Mouse (Mus musculus) forebrain, embryonic 15.5 days (tissue): ENCODE results near the gene Gskip. TPM values are rescaled to one million over a fixed set of nuclear protein-coding genes. Genes with fewer than 3 reads are reported as not detected.
A peak's percentile ranks its signal among the peaks of the same experiment; 100 is the strongest.

Source experiments
- ATAC-seq: fragments of 200-750 bp; cut with Nextera tagmentation; replicated peaks from 2 replicates; pipeline ENCODE4 v1.8.0; 2017; ENCODE audit warnings: mild to moderate bottlenecking, moderate TSS enrichment, moderate library complexity
- H3K27ac ChIP-seq: fragments of 300-500 bp; sonication (generic); replicated peaks from 2 replicates; pipeline ENCODE4 v1.5.1; 2015; ENCODE audit warnings: mild to moderate bottlenecking, inconsistent platforms
- H3K27me3 ChIP-seq: fragments of 300-500 bp; sonication (generic); 2 replicates; pipeline ENCODE4 v1.6.1; 2015; ENCODE audit warnings: inconsistent platforms
- H3K36me3 ChIP-seq: fragments of 300-500 bp; sonication (generic); 2 replicates; pipeline ENCODE4 v1.6.1; 2015; ENCODE audit warnings: mild to moderate bottlenecking, inconsistent platforms
- H3K4me1 ChIP-seq: fragments of 300-500 bp; sonication (generic); 2 replicates; pipeline ENCODE4 v1.6.1; 2015; ENCODE audit warnings: inconsistent platforms
- H3K4me2 ChIP-seq: fragments of 300-500 bp; sonication (generic); replicated peaks from 2 replicates; pipeline ENCODE4 v1.6.1; 2015; ENCODE audit warnings: mild to moderate bottlenecking, inconsistent platforms
- H3K4me3 ChIP-seq: fragments of 300-500 bp; sonication (generic); 2 replicates; pipeline ENCODE4 v1.5.1; 2015; ENCODE audit warnings: mild to moderate bottlenecking, inconsistent platforms
- H3K9ac ChIP-seq: fragments of 300-500 bp; sonication (generic); replicated peaks from 2 replicates; pipeline ENCODE4 v1.6.1; 2015; ENCODE audit warnings: mild to moderate bottlenecking, inconsistent platforms
- H3K9me3 ChIP-seq: fragments of 300-500 bp; sonication (generic); 2 replicates; pipeline ENCODE4 v1.6.1; 2016; ENCODE audit warnings: inconsistent platforms
- WGBS: fragments of 180-500 bp; shearing (Covaris S2); methylation state at CpG from one replicate; pipeline ENCODE4 v1.1.7; 2015; ENCODE audit warnings: mixed read lengths; 5-methylcytosine and 5-hydroxymethylcytosine counted together
- polyA plus RNA-seq: library from polyadenylated mRNA; unstranded; fragments of >200 nt; fragmentation: Nextera tagmentation; extraction: Ambion mirVana; gene quantifications from 2 replicates; pipeline ENCODE4 v1.2.1, GENCODE M21; 2015

Gskip gene
- polyA plus RNA-seq, 1 experiment from 2014 or later, result 29.9 TPM

DNA sequence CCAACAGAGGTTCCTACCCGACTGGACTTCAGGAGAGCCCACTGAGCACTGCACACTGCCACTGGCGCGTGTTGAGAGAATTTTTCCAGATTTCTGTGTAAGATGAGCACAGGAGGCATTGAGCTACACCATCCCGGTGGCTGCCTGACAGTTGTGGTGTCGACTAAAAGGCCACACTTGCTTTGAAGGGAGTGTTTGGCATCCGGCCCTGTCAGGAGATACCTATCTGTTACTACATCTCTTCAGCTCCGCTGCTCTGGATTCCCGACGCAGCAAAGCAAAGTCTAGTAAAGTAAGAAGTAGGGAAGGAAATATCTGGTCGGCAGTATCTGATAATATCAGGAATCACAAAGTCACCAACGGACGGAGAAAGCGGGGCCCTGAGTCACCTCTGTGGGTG, 4.8 kb downstream of the Gskip start:
- Histone ChIP-seq H3K4me1 (peaks cover 19% of the 10 kb centered on the region), H3K36me3 (peaks cover 39% of the 10 kb centered on the region), H3K27me3 (no peaks in the 10 kb centered on the region), H3K27ac (no peak overlapping the region), H3K9me3 (no peaks in the 10 kb centered on the region), H3K4me2 (no peak overlapping the region), H3K4me3 (no peak overlapping the region), H3K9ac (no peak overlapping the region)
- ATAC-seq, result no peak
- 94% methylated on average over 13 of the region's 13 CpGs for WGBS

DNA sequence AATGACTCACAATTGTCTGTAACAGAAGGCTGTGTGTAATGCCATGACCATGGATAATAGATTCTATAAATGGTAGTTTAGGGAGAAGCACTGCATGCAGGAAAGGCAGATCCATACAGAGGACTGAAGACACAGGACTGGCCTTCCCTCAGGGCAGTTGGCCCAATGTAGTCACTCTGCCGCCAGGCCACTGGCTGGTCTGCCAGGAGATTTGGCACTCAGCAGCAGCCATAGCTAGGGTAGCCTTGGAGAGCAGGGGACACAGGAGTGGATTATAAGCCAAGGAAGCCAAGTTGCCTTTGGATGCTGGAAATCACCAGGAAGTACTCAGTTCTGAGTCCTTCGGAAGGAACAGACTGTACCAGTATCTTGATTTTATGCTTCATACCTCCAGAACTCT, 9.4 kb downstream of the Gskip start:
- Histone ChIP-seq H3K9ac (no peak overlapping the region), H3K4me2 (no peak overlapping the region), H3K27me3 (no peaks in the 10 kb centered on the region), H3K27ac (no peak overlapping the region), H3K4me1 (no peaks in the 10 kb centered on the region), H3K9me3 (no peaks in the 10 kb centered on the region), H3K4me3 (no peak overlapping the region), H3K36me3 (peaks cover 36% of the 10 kb centered on the region)
- 98% methylated on average over 2 of the region's 2 CpGs for WGBS
- ATAC-seq, result no peak

DNA sequence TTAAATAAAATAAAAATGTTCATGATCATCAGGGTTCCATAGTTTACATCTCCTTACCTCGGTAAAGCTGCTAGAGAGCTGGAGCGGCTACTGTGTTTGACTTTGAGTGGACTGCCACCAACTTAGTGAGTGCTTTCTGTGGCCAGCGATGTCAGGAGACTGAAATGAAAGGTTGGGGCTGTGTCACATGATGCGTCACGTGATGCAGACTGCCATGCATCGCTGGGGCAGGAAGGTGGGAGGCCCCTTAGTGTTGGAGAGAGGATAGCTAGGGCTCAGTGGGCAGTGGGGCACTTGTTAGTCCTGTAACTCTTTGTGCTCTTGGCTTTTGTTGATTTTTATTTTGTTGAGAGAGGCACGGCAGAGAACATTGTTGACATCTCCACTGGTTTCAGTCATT, 11.2 kb downstream of the Gskip start:
- 83% methylated on average over 7 of the region's 7 CpGs for WGBS
- Histone ChIP-seq H3K36me3 (peaks cover 31% of the 10 kb centered on the region), H3K4me2 (no peak overlapping the region), H3K4me3 (no peak overlapping the region), H3K4me1 (no peaks in the 10 kb centered on the region), H3K27ac (no peak overlapping the region), H3K9me3 (no peaks in the 10 kb centered on the region), H3K9ac (no peak overlapping the region), H3K27me3 (no peaks in the 10 kb centered on the region)
- no peak for ATAC-seq

DNA sequence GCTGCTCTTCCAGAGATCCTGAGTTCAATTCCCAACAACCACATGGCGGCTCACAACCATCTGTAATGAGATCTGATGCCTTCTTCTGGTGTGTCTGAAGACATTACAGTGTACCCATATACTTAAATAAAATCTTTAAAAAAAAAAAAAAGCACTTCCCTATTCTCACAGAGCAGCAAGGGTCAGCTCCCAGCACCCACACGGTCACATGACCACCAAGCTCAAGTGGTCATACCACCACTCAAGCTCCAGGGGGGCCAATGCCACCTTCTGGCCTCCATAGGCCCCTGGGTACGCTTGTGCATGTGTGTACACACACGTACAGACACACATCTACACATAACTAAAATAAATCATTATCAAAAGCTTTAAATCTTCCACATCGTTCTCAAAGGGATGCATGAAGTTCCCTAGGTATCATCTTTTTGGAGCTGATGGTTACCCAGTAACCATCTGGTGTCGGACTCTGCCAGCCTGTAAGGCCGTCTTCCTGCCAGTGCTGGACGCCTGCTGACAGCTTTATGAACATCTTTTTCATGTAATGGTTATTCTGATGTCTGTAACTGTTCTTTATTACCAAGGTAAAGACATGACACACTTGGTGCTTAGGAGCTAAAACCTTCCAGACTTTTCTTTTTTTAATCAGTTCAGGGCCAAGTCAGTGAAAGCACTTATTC, 12.6 kb downstream of the Gskip start:
- no peak for ATAC-seq
- no peaks in the 10 kb centered on the region for H3K9me3 ChIP-seq

DNA sequence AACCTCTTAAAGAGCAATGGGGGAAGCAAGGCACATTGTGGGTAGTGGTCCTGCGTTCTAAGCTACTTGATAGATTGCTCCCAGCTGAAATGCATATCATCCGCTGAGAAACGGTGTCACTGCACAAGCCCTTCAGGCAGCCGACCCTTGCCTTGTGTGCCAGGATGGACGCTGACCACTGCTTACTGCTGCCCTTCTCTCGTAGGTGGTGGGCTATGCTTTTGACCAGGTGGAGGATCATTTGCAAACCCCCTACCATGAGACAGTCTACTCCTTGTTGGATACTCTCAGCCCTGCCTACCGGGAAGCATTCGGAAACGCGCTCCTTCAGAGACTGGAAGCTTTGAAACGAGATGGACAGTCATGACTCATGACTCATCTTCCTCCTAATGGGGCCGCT, 15.8 kb downstream of the Gskip start:
- no peak overlapping the region for H3K4me2 ChIP-seq
- no peaks in the 10 kb centered on the region for H3K4me1 ChIP-seq
- WGBS, result 93% methylated on average over 12 of the region's 12 CpGs
- H3K9me3 ChIP-seq, result no peaks in the 10 kb centered on the region
- no peak overlapping the region for H3K9ac ChIP-seq
- peaks cover 20% of the 10 kb centered on the region for H3K36me3 ChIP-seq
- no peaks in the 10 kb centered on the region for H3K27me3 ChIP-seq
- H3K4me3 ChIP-seq, result no peak overlapping the region
- H3K27ac ChIP-seq, result no peak overlapping the region
- no peak for ATAC-seq

More for the DNA sequence above, 12.6 kb downstream of the Gskip start:
- Histone ChIP-seq H3K4me3 (no peak overlapping the region), H3K27ac (no peak overlapping the region), H3K27me3 (no peaks in the 10 kb centered on the region), H3K9ac (no peak overlapping the region), H3K4me2 (no peak overlapping the region), H3K36me3 (peaks cover 34% of the 10 kb centered on the region), H3K4me1 (no peaks in the 10 kb centered on the region)
- WGBS, result 90% methylated on average over 8 of the region's 8 CpGs

DNA sequence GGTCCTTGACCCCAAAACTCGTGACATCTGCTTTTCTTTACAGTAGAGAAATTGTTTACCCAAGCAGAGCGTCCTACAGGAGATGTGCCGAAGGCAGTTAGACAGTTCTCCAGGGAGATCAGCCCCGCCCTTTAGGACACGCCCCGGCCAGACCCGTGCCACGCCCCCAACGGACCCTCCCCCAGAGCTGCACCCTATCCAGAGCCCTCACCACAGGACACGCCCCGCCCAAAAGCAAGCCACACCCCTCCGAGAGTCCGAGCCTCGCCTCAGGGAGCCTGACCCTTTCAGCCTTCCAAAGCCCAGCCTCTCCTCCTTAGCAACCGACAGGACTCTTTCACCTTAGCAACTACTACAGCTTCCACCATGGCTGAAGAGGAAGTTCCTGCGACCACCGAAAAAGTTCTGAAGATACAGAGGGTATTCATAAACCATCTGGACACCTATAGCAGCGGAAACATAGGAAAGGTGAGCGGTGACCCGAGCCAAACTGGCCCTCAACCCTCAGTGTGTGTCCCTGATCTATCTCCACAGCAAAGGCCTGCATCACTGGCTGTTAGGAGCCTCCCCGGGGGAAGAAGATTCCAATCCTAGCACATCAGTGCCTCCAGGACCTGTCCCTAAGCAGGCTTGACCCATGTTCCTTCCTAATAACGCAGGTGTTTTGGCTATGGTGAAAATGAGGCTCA, 21.3 kb downstream of the Gskip start, which contains the start of gene Ak7:
Ak7 (plus strand) TSS at position 178 of the 689 bp plus-strand sequence.
- no peak within 1 kb of the TSS for H3K4me2 ChIP-seq
- no peaks in the 10 kb centered on the region for H3K9me3 ChIP-seq
- H3K27me3 ChIP-seq, result no peaks in the 10 kb centered on the region
- no peaks in the 10 kb centered on the region for H3K4me1 ChIP-seq
- 12% methylated on average over 22 of the region's 22 CpGs for WGBS
- no peak within 1 kb of the TSS for H3K4me3 ChIP-seq
- peaks cover 11% of the 10 kb centered on the region; the same call in 1 of the 2 replicates for H3K36me3 ChIP-seq
- no peak within 1 kb of the TSS for H3K27ac ChIP-seq
- ATAC-seq, result no peak
- no peak within 1 kb of the TSS for H3K9ac ChIP-seq

DNA sequence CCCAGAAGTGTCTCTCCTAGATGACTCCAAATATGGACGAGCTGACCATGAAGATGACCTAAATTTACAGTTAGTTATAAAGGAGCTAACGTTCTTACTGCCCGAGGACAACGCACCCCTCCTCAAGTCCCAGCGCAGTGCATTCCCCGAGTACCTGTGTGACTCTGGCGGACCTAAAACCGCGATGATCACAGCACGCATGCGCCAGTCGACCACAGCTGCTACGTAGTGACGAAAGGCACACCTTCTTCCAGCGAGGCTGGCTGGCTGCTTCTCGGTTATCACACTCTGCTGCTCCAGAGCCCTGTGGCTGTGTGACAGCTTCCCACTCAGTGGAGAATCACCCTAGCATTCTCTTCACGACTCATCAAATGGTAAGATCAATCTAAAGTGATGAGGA, 34.0 kb downstream of the Gskip start:
- no peaks in the 10 kb centered on the region for H3K9me3 ChIP-seq
- no peak for ATAC-seq
- WGBS, result 74% methylated on average over 17 of the region's 17 CpGs
- no peaks in the 10 kb centered on the region for H3K36me3 ChIP-seq
- no peak overlapping the region for H3K9ac ChIP-seq
- peak overlapping the region; percentile 9; the same call in 1 of the 2 replicates for H3K4me3 ChIP-seq
- no peaks in the 10 kb centered on the region for H3K27me3 ChIP-seq
- H3K27ac ChIP-seq, result no peak overlapping the region
- peaks cover 8% of the 10 kb centered on the region for H3K4me1 ChIP-seq
- peak overlapping the region; percentile 27 for H3K4me2 ChIP-seq

DNA sequence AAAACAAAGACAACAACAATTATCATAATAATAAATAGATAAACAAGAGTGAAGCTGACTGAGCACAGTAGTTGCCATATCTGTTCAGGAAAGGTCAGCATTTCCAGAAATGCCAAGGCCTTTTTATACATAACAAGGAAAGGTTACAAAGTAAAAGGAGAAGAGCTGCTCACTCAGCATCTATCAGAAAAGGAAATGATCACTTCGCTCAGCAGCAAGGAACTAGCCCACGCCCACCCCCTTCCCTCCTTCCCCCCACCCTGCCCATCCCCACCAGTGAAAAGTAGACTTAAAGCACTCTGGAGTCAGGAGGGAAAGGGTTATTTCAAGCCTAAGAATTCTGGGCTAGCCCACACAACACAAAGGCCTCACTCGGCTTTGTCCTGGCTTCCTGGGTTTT, 35.6 kb downstream of the Gskip start:
- WGBS, result 74% methylated on average over 3 of the region's 3 CpGs
- Histone ChIP-seq H3K9ac (no peak overlapping the region), H3K27me3 (no peaks in the 10 kb centered on the region), H3K4me3 (no peak overlapping the region), H3K4me1 (peaks cover 8% of the 10 kb centered on the region), H3K27ac (no peak overlapping the region), H3K4me2 (no peak overlapping the region), H3K9me3 (no peaks in the 10 kb centered on the region), H3K36me3 (no peaks in the 10 kb centered on the region)
- no peak for ATAC-seq

DNA sequence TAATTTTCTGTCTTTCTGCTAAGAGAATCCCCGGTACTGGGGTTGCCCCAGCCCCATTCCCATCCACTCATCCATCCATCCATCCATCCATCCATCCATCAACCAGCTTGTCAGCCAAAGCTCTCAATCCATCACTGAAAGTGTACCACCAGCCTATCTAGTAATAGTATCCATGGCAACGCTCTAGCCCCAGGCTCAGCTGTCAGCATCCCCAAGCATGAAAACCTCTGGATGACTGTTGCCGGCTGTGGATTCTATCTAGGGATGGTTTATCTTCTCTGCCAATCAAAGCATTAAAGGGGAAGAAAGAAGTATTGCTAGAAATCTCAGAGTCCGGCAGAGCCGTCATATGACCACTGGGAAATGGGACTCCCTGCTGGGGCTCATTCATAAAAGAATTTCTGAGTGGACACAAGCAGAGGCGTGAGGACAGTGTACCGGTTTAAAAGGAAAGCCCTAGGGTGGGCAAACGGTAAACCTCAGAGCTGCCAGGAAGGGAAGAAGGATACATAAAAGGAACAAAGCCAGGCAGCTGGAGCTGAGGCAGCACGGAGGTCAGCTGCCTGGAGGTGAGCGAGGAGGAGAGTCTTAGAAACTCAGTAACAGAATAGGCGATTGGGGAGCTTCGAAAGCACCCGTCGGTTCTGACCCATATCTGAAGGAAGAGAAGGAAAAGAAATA, 37.0 kb downstream of the Gskip start:
- no peak overlapping the region; the same call in 1 of the 2 replicates for H3K4me2 ChIP-seq
- H3K4me3 ChIP-seq, result no peak overlapping the region
- no peaks in the 10 kb centered on the region for H3K27me3 ChIP-seq
- WGBS, result 39% methylated on average over 14 of the region's 14 CpGs
- peak overlapping the region; percentile 67 for H3K27ac ChIP-seq
- no peaks in the 10 kb centered on the region for H3K36me3 ChIP-seq
- H3K4me1 ChIP-seq, result peaks cover 8% of the 10 kb centered on the region
- no peaks in the 10 kb centered on the region for H3K9me3 ChIP-seq
- no peak overlapping the region for H3K9ac ChIP-seq
- ATAC-seq, result peak; percentile 57; the same call in 1 of the 2 replicates

DNA sequence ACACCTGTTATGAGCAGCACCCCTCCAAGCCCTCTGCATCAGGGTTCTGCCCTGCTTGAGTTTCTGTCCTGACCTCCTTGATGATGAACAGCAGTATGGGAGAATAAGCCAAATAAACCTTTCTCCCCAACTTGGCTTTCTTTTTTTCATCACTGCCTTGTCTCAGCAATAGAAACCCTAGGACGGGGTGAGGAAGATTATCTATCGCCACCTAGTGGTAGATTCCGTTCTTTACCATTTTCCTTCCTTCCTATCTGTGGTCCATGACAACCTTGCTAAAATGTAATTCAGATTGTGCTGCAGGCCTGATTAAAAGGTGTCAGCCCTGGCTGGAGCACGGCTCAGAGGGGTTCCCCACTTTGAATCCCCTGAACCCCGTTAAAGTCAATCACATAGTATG, 38.0 kb downstream of the Gskip start:
- H3K4me2 ChIP-seq, result no peak overlapping the region
- no peaks in the 10 kb centered on the region for H3K27me3 ChIP-seq
- H3K27ac ChIP-seq, result no peak overlapping the region
- no peaks in the 10 kb centered on the region for H3K9me3 ChIP-seq
- H3K9ac ChIP-seq, result no peak overlapping the region
- H3K36me3 ChIP-seq, result no peaks in the 10 kb centered on the region
- no peak overlapping the region for H3K4me3 ChIP-seq
- H3K4me1 ChIP-seq, result peaks cover 8% of the 10 kb centered on the region
- peak; percentile 33 for ATAC-seq
- WGBS, result 4% methylated on average over 5 of the region's 5 CpGs

DNA sequence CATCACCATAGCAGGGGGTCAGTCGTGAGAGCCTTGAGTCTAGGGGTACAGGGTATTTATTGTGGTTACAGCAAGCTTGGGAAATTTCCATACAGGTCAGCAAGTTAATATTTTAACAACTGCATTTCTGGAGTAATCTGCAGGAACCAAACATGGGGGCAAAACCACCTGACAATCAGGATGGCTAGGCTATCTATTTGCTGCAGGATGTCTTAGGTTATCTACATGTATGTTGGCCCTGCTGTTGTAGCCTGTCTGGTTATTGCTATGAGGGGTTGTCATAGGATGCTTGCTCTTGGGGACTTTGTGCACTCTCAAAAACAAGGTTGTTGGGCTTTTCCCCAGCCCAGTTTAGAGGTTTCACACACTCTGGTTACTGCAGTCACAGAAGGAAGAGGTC, 40.0 kb downstream of the Gskip start:
- no peak overlapping the region for H3K9ac ChIP-seq
- ATAC-seq, result no peak
- H3K27ac ChIP-seq, result no peak overlapping the region
- WGBS, result 48% methylated on average over 1 of the region's 1 CpGs
- no peaks in the 10 kb centered on the region for H3K9me3 ChIP-seq
- H3K36me3 ChIP-seq, result no peaks in the 10 kb centered on the region
- H3K4me1 ChIP-seq, result peaks cover 8% of the 10 kb centered on the region
- no peak overlapping the region for H3K4me2 ChIP-seq
- H3K27me3 ChIP-seq, result no peaks in the 10 kb centered on the region
- no peak overlapping the region for H3K4me3 ChIP-seq

DNA sequence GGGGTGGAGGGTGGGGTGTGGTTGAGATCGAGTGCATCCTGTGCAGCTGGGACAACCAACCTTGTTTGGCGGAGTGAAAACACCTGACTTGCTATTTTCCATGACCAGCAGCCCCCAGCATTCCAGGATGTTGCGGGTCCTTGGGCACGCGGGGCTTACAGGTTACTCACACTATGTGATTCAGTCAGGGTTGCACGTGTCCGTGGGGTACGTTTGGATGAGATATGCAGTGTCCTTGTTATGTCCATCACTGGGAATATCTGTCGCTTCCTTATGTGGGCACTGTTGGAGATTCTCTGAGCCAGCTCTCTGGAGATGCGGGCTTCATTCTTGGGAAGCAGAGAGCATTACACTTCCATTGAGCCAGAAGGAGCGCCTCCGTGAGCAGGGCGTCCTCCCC, 41.1 kb downstream of the Gskip start:
- ATAC-seq, result no peak
- H3K9me3 ChIP-seq, result no peaks in the 10 kb centered on the region
- H3K4me2 ChIP-seq, result no peak overlapping the region
- H3K27ac ChIP-seq, result no peak overlapping the region
- no peaks in the 10 kb centered on the region for H3K36me3 ChIP-seq
- no peaks in the 10 kb centered on the region for H3K27me3 ChIP-seq
- peaks cover 8% of the 10 kb centered on the region for H3K4me1 ChIP-seq
- H3K4me3 ChIP-seq, result no peak overlapping the region
- WGBS, result 80% methylated on average over 13 of the region's 13 CpGs
- no peak overlapping the region for H3K9ac ChIP-seq
